Mouse (Mus musculus): ENCODE results near the gene Ddc.

- TF ChIP-seq CTCF (IDR thresholded peaks at IDR 0.05; ENCODE audit: borderline replicate concordance, insufficient read depth, low read length): no peak
- TF ChIP-seq POLR2A (IDR thresholded peaks at IDR 0.05; ENCODE audit: low read depth, low read length): no peak
Observed at GRCm38 (mm10) chr11:11832755-11833084, 65.2 kb downstream of the Ddc start.

All from embryonic fibroblast, embryonic 13.5 days (primary cell).